ENCODE assay signal across 8 mouse cellular contexts in the genomic region with DNA sequence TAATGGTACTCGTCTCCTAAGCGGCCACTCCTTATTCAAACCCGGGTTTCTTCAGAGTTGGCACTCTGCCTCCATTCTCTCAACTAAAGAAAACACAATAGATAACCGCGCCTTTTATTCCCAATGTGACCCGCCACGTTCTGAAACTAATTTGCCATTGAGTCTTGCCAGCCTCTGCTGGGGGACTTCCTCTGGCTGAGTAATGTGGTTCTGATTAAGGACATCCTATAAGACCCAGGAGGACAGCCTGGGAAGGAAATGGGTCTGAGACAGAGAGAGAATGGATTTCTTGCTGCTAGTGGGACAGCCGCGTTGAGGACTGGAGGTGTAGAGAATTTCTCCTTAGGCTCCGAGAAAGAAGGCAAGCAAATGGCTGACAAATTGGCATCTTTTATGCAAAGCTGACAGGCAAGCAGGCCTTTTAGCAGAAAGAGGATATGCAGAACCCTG.
DNase-seq lines count a peak whose midpoint lies in the region; ATAC-seq lines count a peak whose summit lies in the region.

No protein-coding gene starts in this region.

- no peak overlapping the region for H3K9ac ChIP-seq in embryonic facial prominence, embryonic 14.5 days (ENCODE audit: low read depth, low read length)

- WGBS in embryonic facial prominence, embryonic 14.5 days, result 10% methylated on average over 10 of the region's 10 CpGs

- H3K4me3 ChIP-seq in embryonic facial prominence, embryonic 14.5 days (ENCODE audit: low read depth, low read length), result no peak overlapping the region

- no peaks in the 10 kb centered on the region for H3K9me3 ChIP-seq in embryonic facial prominence, embryonic 14.5 days (ENCODE audit: control insufficient read depth, low read length)

- no peaks in the 10 kb centered on the region for H3K36me3 ChIP-seq in embryonic facial prominence, embryonic 14.5 days (ENCODE audit: control insufficient read depth, insufficient read depth, low read length)

- peak overlapping the region; percentile 39 for H3K4me2 ChIP-seq in embryonic facial prominence, embryonic 14.5 days (ENCODE audit: low read depth, low read length)

- no peaks in the 10 kb centered on the region for H3K27me3 ChIP-seq in embryonic facial prominence, embryonic 14.5 days (replicated peaks; ENCODE audit: control insufficient read depth, insufficient read depth, low read length)

- peaks cover 34% of the 10 kb centered on the region for H3K4me1 ChIP-seq in embryonic facial prominence, embryonic 14.5 days (ENCODE audit: control insufficient read depth, insufficient read depth, low read length)

- intact Hi-C loops in heart, postnatal 14 days (cut with DNase I), result no loop called here
- intact Hi-C loops in left cerebral cortex, postnatal 25 days (cut with DNase I), result no loop called here

- ATAC-seq in embryonic facial prominence, embryonic 14.5 days (ENCODE audit: low read depth), result peak; percentile 41; the same call in 1 of the 2 replicates

- DNase-seq in ES-CJ7 (ENCODE audit: low read depth, low spot score), result peak; percentile 30
- peak; percentile 90 for DNase-seq in embryonic facial prominence, embryonic 14.5 days (ENCODE audit: low spot score)
- peak; percentile 11 to 15 for DNase-seq in heart, postnatal 14 days
- DNase-seq in lung, postnatal 14 days, result peak; percentile 29
- DNase-seq in thymus, adult 18-20 months, result no peak
- DNase-seq in frontal cortex, postnatal 36 days (ENCODE audit: low spot score in 2 of 2), result no peak
- DNase-seq in left cerebral cortex, postnatal 25 days (ENCODE audit: low spot score in 2 of 2), result no peak
- no peak for DNase-seq in urinary bladder, postnatal 14 days (ENCODE audit: low spot score)

- H3K27ac ChIP-seq in embryonic facial prominence, embryonic 14.5 days (replicated peaks; ENCODE audit: low read depth, low read length), result peak overlapping the region; percentile 1

Comparison
In these comparisons a context has a peak if more than half of its experiments do, and no peak if none do; other contexts are left out.
1. DNase-seq: peak in ES-CJ7 (single experiment), embryonic facial prominence, embryonic 14.5 days (single experiment), heart, postnatal 14 days (2 of 2) and lung, postnatal 14 days (single experiment); none in thymus, adult 18-20 months (0 of 2), frontal cortex, postnatal 36 days (0 of 2), left cerebral cortex, postnatal 25 days (0 of 2) and urinary bladder, postnatal 14 days (single experiment).